Mouse (Mus musculus) liver, embryonic 11.5 days (tissue): ENCODE results near the gene Zfp868. TPM values are rescaled to one million over a fixed set of nuclear protein-coding genes. Genes with fewer than 3 reads are reported as not detected.
"Not testable (repeated sequence)": the region's sequence is repeated elsewhere in the genome, so short reads cannot be mapped to it uniquely, and the experiment has no call there.

ENCODE experiments used
- ATAC-seq: fragments of 200-750 bp; cut with Nextera tagmentation; replicated peaks from 2 replicates; pipeline ENCODE4 v1.8.0; 2017; ENCODE audit warnings: moderate number of reproducible peaks, mild to moderate bottlenecking, moderate TSS enrichment, moderate library complexity; ENCODE audit not compliant: low FRiP score
- DNase-seq: peaks from one replicate; pipeline ENCODE4 v3.0.0-alpha.2; 2017; ENCODE audit warnings: low spot score
- H3K27ac ChIP-seq: fragments of 300-500 bp; sonication (generic); 2 replicates; pipeline ENCODE4 v1.5.1; 2014; ENCODE audit warnings: mild to moderate bottlenecking, low read depth, low read length, control low read depth
- H3K27me3 ChIP-seq: fragments of 300-500 bp; sonication (generic); replicated peaks from 2 replicates; pipeline ENCODE4 v1.6.1; 2014; ENCODE audit warnings: low read length, mixed read lengths; ENCODE audit not compliant: control insufficient read depth, insufficient read depth
- H3K36me3 ChIP-seq: fragments of 300-500 bp; sonication (generic); 2 replicates; pipeline ENCODE4 v1.6.1; 2014; ENCODE audit warnings: mild to moderate bottlenecking, low read length, moderate library complexity, mixed read lengths; ENCODE audit not compliant: control insufficient read depth, insufficient read depth
- H3K4me1 ChIP-seq: fragments of 300-500 bp; sonication (generic); replicated peaks from 2 replicates; pipeline ENCODE4 v1.6.1; 2014; ENCODE audit warnings: low read length, mixed read lengths; ENCODE audit not compliant: control insufficient read depth, insufficient read depth
- H3K4me2 ChIP-seq: fragments of 300-500 bp; sonication (generic); 2 replicates; pipeline ENCODE4 v1.6.1; 2014; ENCODE audit warnings: mild to moderate bottlenecking, control low read depth, moderate library complexity
- H3K4me3 ChIP-seq: fragments of 300-500 bp; sonication (generic); 2 replicates; pipeline ENCODE4 v1.5.1; 2014; ENCODE audit warnings: low read depth, low read length, control low read depth
- H3K9ac ChIP-seq: fragments of 300-500 bp; sonication (generic); 2 replicates; pipeline ENCODE4 v1.6.1; 2014; ENCODE audit warnings: low read depth, low read length, control low read depth
- H3K9me3 ChIP-seq: fragments of 300-500 bp; sonication (generic); 2 replicates; pipeline ENCODE4 v1.6.1; 2016; ENCODE audit warnings: low read length, inconsistent platforms, mixed read lengths; ENCODE audit not compliant: control insufficient read depth
- WGBS: fragments of 180-500 bp; shearing (Covaris S2); extraction: QIAGEN DNeasy Blood & Tissue Kit; methylation state at CpG from one replicate; pipeline ENCODE4 v1.1.7; 2014; 5-methylcytosine and 5-hydroxymethylcytosine counted together
- polyA plus RNA-seq: library from polyadenylated mRNA; unstranded; fragments of >200 nt; fragmentation: Nextera tagmentation; extraction: Ambion mirVana; gene quantifications from 2 replicates; pipeline ENCODE4 v1.2.1, GENCODE M21; 2014

Gene Zfp868
- polyA plus RNA-seq, 1 experiment from 2014 or later, result 13.9 TPM

- DNase-seq (peak; percentile 52), ATAC-seq (no peak)
- Histone ChIP-seq H3K9ac (peak overlapping the region; percentile 26; the same call in 1 of the 2 replicates), H3K36me3 (no peaks in the 10 kb centered on the region), H3K4me2 (peak overlapping the region; percentile 65), H3K27me3 (peaks cover 7% of the 10 kb centered on the region; the same call in 1 of the 2 replicates), H3K4me1 (no peaks in the 10 kb centered on the region), H3K4me3 (peak overlapping the region; percentile 48), H3K9me3 (no peaks in the 10 kb centered on the region), H3K27ac (no peak overlapping the region)
- 2% methylated on average over 54 of the region's 54 CpGs for WGBS
Observed at GRCm38 (mm10) chr8:69584611-69585202, 40.6 kb downstream of the Zfp868 start.

- WGBS, result 24% methylated on average over 7 of the region's 7 CpGs
- DNase-seq, H3K27me3 ChIP-seq, ATAC-seq, H3K36me3 ChIP-seq, H3K9me3 ChIP-seq, H3K27ac ChIP-seq, H3K4me1 ChIP-seq: not testable (repeated sequence)
- Histone ChIP-seq H3K4me2 (peak overlapping the region; percentile 65), H3K9ac (peak overlapping the region; percentile 26; the same call in 1 of the 2 replicates), H3K4me3 (peak overlapping the region; percentile 48)
Observed at GRCm38 (mm10) chr8:69584201-69584600, 41.1 kb downstream of the Zfp868 start.

Other genes starting within 250 kb of the Zfp868 start
- gene Gm9495, start 172.0 kb downstream of the Zfp868 start, polyA plus RNA-seq, result not detected in 2 replicates
- gene Gm7697, start 102.6 kb downstream of the Zfp868 start, polyA plus RNA-seq, result not detected in 2 replicates
- 0.77 and 0.92 TPM in 2 replicates for gene Zfp964, start 28.9 kb upstream of the Zfp868 start, polyA plus RNA-seq
- 23.5 and 26.6 TPM in 2 replicates for gene Zfp869, start 85.2 kb upstream of the Zfp868 start, polyA plus RNA-seq
- gene Zfp963, start 124.4 kb upstream of the Zfp868 start, polyA plus RNA-seq, result 3.8 and 4.1 TPM in 2 replicates
- 0.57 and 0.70 TPM in 2 replicates for gene Gm20422, start 149.3 kb upstream of the Zfp868 start, polyA plus RNA-seq
- 53.4 and 54.2 TPM in 2 replicates for gene Atp13a1, start 165.6 kb upstream of the Zfp868 start, polyA plus RNA-seq
- gene Zfp866, start 165.6 kb upstream of the Zfp868 start, polyA plus RNA-seq, result 21.3 and 21.7 TPM in 2 replicates
- 9.5 and 10.9 TPM in 2 replicates for gene Gmip, start 183.1 kb upstream of the Zfp868 start, polyA plus RNA-seq
- 0.44 and 0.49 TPM in 2 replicates for gene Lpar2, start 196.9 kb upstream of the Zfp868 start, polyA plus RNA-seq
- 5.6 and 6.3 TPM in 2 replicates for gene Pbx4, start 206.9 kb upstream of the Zfp868 start, polyA plus RNA-seq